Comparison of ENCODE assay signal across 9 mouse cellular contexts in the genomic region with DNA sequence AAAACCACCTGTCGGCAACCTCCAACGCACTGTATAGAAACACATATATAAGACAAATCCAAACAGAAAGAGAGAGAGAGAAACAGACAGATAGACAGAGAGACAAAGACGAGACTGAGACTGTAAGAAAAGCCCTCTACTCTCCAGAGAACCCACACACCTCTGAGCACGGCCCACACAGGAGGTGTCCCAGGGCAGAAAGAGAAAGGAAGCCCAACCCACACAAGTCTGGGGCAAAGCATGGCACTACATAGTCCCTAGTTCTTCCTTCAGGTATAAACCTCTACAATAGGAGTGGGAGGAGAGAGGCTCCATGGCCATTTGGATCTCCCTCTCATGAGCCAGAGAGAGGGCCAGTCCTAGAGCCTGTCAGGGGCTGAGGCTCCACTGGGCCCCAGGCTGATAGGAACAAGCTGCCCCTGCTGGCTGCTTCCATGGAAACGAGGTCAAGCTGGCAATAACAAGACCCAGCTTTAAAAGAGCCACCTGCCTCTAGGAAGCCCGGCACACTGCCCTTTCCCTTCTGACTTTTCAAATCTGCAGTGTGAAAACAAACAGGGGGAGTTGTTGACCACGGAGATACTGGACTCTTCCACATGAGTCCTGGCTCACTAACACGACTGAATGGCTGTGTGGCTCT.
A peak's percentile ranks its signal among the peaks of the same experiment; 100 is the strongest.
DNase-seq lines count a peak whose midpoint lies in the region; ATAC-seq lines count a peak whose summit lies in the region.
"Had no signal": no experiment of that assay in that cellular context is flagged by ENCODE, and none has a peak within 500 bp of the region (broad histone marks: within the 10 kb centered on the region; RNA-seq: fewer than 3 reads in every experiment).

No protein-coding gene starts in this region.

- H3K9me3 ChIP-seq in forebrain, embryonic 16.5 days (ENCODE audit: control insufficient read depth, low read length): no peaks in the 10 kb centered on the region
- H3K9me3 ChIP-seq in hindbrain, embryonic 11.5 days (ENCODE audit: control insufficient read depth, low read length): no peaks in the 10 kb centered on the region
- H3K9me3 ChIP-seq in limb, embryonic 10.5 days (replicated peaks): no peaks in the 10 kb centered on the region
- H3K9me3 ChIP-seq in midbrain, embryonic 14.5 days (ENCODE audit: control insufficient read depth, low read length): no peaks in the 10 kb centered on the region
- H3K9me3 ChIP-seq: limb, embryonic 13.5 days had no signal

- H3K4me2 ChIP-seq in forebrain, embryonic 16.5 days (ENCODE audit: low read length): no peak overlapping the region
- H3K4me2 ChIP-seq in hindbrain, embryonic 11.5 days (replicated peaks; ENCODE audit: low read depth, low read length): no peak overlapping the region
- H3K4me2 ChIP-seq in midbrain, embryonic 14.5 days (ENCODE audit: low read length): no peak overlapping the region
- H3K4me2 ChIP-seq: limb, embryonic 13.5 days had no signal

- no peak overlapping the region for H3K9ac ChIP-seq in forebrain, embryonic 16.5 days (replicated peaks; ENCODE audit: low read depth, low read length)
- no peak overlapping the region for H3K9ac ChIP-seq in hindbrain, embryonic 11.5 days (ENCODE audit: low read depth, low read length)
- H3K9ac ChIP-seq in midbrain, embryonic 14.5 days (replicated peaks; ENCODE audit: low read length): no peak overlapping the region

- no peak overlapping the region for H3K27ac ChIP-seq in forebrain, embryonic 16.5 days (ENCODE audit: low read length)
- H3K27ac ChIP-seq in hindbrain, embryonic 11.5 days (ENCODE audit: low read depth, low read length): no peak overlapping the region
- H3K27ac ChIP-seq in limb, embryonic 10.5 days: 0 out of 2 replicates have a peak overlapping the region, but pooled peaks have one; percentile 43
- H3K27ac ChIP-seq in midbrain, embryonic 14.5 days (replicated peaks; ENCODE audit: low read depth, low read length): no peak overlapping the region
- H3K27ac ChIP-seq: limb, embryonic 13.5 days had no signal

- ATAC-seq in CD4-positive, CD25-positive, alpha-beta regulatory T cell, adult 4 months: peak; percentile 64
- peak; percentile 75 for ATAC-seq in cerebellum, adult (ENCODE audit: insufficient number of reproducible peaks, low FRiP score, low TSS enrichment)
- ATAC-seq in forebrain, embryonic 16.5 days: 0 out of 2 replicates have a peak, but pooled peaks have one; percentile 38
- ATAC-seq in hindbrain, embryonic 11.5 days (ENCODE audit: low FRiP score): 0 out of 2 replicates have a peak, but pooled peaks have one; percentile 33
- no peak for ATAC-seq in midbrain, embryonic 14.5 days (ENCODE audit: low FRiP score, low TSS enrichment)
- no peak for ATAC-seq in granulocyte monocyte progenitor cell, adult 5-6 weeks (replicated peaks; ENCODE audit: poor library complexity, severe bottlenecking)

- no peaks in the 10 kb centered on the region for H3K27me3 ChIP-seq in forebrain, embryonic 16.5 days (replicated peaks; ENCODE audit: control insufficient read depth, insufficient read depth, low read length)
- H3K27me3 ChIP-seq in hindbrain, embryonic 11.5 days (ENCODE audit: control insufficient read depth, insufficient read depth, low read length): no peaks in the 10 kb centered on the region
- H3K27me3 ChIP-seq in limb, embryonic 10.5 days (ENCODE audit: low read depth, poor library complexity, severe bottlenecking): no peaks in the 10 kb centered on the region
- no peaks in the 10 kb centered on the region for H3K27me3 ChIP-seq in midbrain, embryonic 14.5 days (ENCODE audit: control insufficient read depth, insufficient read depth, low read length)

- DNase-seq in hindbrain, embryonic 11.5 days (ENCODE audit: low spot score): peak; percentile 58
- peak; percentile 84 for DNase-seq in limb, embryonic 10.5 days (ENCODE audit: low spot score)
- peak; percentile 58 for DNase-seq in midbrain, embryonic 14.5 days
- no peak for DNase-seq in right cerebral cortex, postnatal 36 days (ENCODE audit: low spot score in 2 of 2)

- no peak overlapping the region for H3K4me3 ChIP-seq in forebrain, embryonic 16.5 days (replicated peaks; ENCODE audit: low read length)
- no peak overlapping the region for H3K4me3 ChIP-seq in hindbrain, embryonic 11.5 days (ENCODE audit: low read depth, low read length)
- H3K4me3 ChIP-seq in limb, embryonic 10.5 days: no peak overlapping the region
- H3K4me3 ChIP-seq in midbrain, embryonic 14.5 days (replicated peaks; ENCODE audit: low read depth, low read length): no peak overlapping the region
- H3K4me3 ChIP-seq: limb, embryonic 13.5 days had no signal

- peaks cover 43% of the 10 kb centered on the region for H3K4me1 ChIP-seq in forebrain, embryonic 16.5 days (replicated peaks; ENCODE audit: control insufficient read depth, insufficient read depth, low read length)
- H3K4me1 ChIP-seq in hindbrain, embryonic 11.5 days (replicated peaks; ENCODE audit: control insufficient read depth, insufficient read depth, low read length): peaks cover 6% of the 10 kb centered on the region
- peaks cover 67% of the 10 kb centered on the region for H3K4me1 ChIP-seq in limb, embryonic 10.5 days
- H3K4me1 ChIP-seq in midbrain, embryonic 14.5 days (ENCODE audit: control insufficient read depth, insufficient read depth, low read length): peaks cover 27% of the 10 kb centered on the region

- 8% methylated on average over 6 of the region's 8 CpGs for WGBS in forebrain, embryonic 16.5 days
- WGBS in hindbrain, embryonic 11.5 days: 13% methylated on average over 6 of the region's 8 CpGs
- 40% methylated on average over 8 of the region's 8 CpGs for WGBS in limb, embryonic 10.5 days
- 26% methylated on average over 7 of the region's 8 CpGs for WGBS in midbrain, embryonic 14.5 days

- no peaks in the 10 kb centered on the region for H3K36me3 ChIP-seq in forebrain, embryonic 16.5 days (ENCODE audit: control insufficient read depth, insufficient read depth)
- no peaks in the 10 kb centered on the region for H3K36me3 ChIP-seq in hindbrain, embryonic 11.5 days (ENCODE audit: control insufficient read depth, insufficient read depth, low read length)
- H3K36me3 ChIP-seq in limb, embryonic 10.5 days: peaks cover 6% of the 10 kb centered on the region; the same call in 1 of the 2 replicates
- H3K36me3 ChIP-seq in midbrain, embryonic 14.5 days (ENCODE audit: control insufficient read depth, insufficient read depth, low read length): no peaks in the 10 kb centered on the region
- H3K36me3 ChIP-seq: limb, embryonic 13.5 days had no signal

Comparison
In these comparisons a context has a peak if more than half of its experiments do, and no peak if none do; other contexts are left out.
1. ATAC-seq: peak in CD4-positive, CD25-positive, alpha-beta regulatory T cell, adult 4 months (single experiment), cerebellum, adult (single experiment), forebrain, embryonic 16.5 days (single experiment) and hindbrain, embryonic 11.5 days (single experiment); none in midbrain, embryonic 14.5 days (single experiment) and granulocyte monocyte progenitor cell, adult 5-6 weeks (single experiment).
2. DNase-seq: peak in hindbrain, embryonic 11.5 days (single experiment), limb, embryonic 10.5 days (single experiment) and midbrain, embryonic 14.5 days (single experiment); none in right cerebral cortex, postnatal 36 days (0 of 2).